Mouse (Mus musculus) erythroblast, embryonic 14.5 days (primary cell): ENCODE measurements around the gene Ksr1.

Experiments
- GATA1 ChIP-seq: IDR thresholded peaks from 2 replicates; pipeline ENCODE4 v1.6.1; 2012; ENCODE audit warnings: low read length, inconsistent platforms, mixed read lengths
- TAL1 ChIP-seq: IDR thresholded peaks from 3 replicates; pipeline ENCODE4 v1.6.1; 2012; ENCODE audit warnings: low read length, inconsistent platforms, mixed read lengths

DNA sequence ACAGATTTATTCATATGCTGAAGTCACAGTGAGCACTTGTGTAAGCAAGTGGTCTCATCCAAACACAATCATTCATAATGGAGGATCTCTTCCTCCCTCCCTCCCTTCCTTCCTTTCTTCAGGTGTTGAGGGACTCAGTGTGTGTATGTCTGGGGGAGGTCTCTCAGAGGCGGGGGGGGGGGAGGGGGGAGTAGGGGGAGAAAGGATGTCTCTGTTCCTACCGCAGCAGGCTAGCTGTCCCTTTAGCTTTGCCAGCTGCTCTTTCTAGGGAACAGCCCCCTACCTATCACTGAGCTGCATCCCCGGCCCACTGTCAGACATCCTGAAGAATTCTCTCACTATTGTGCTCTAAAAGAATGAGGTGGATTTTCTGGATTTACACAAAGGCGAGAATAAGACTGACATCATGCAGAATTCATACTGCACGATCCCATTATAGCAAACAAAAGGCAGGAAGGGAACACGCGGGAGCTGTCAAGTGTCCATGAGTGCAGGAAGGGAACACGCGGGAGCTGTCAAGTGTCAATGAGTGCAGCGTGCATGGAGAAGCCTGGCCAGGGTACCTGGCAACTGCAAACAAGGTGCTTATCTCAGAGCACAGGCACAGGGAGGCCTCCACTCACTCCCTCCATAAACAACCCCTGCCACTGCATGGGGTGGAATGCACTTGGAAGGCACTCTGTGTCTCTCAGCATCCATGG, 76.6 kb downstream of the Ksr1 start:
- TF ChIP-seq TAL1 (peak; percentile 91), GATA1 (peak; percentile 84)
